Mouse (Mus musculus) neural tube, embryonic 14.5 days (tissue): Measurements from ENCODE around the gene Usp22. TPM values are rescaled to one million over a fixed set of nuclear protein-coding genes. Genes with fewer than 3 reads are reported as not detected.

Experiments used
- ATAC-seq: fragments of 200-750 bp; cut with Nextera tagmentation; 2 replicates; pipeline ENCODE4 v1.8.0; 2017; ENCODE audit warnings: low read depth, mild to moderate bottlenecking, moderate TSS enrichment, moderate library complexity
- H3K27ac ChIP-seq: fragments of 300-500 bp; sonication (generic); 2 replicates; pipeline ENCODE4 v1.5.1; 2014; ENCODE audit warnings: low read depth, mild to moderate bottlenecking, control low read depth, low read length, moderate library complexity, mixed read lengths
- H3K27me3 ChIP-seq: fragments of 300-500 bp; sonication (generic); 2 replicates; pipeline ENCODE4 v1.6.1; 2014; ENCODE audit warnings: low read length; ENCODE audit not compliant: control insufficient read depth, insufficient read depth
- H3K36me3 ChIP-seq: fragments of 300-500 bp; sonication (generic); 2 replicates; pipeline ENCODE4 v1.6.1; 2014; ENCODE audit warnings: low read length, mixed read lengths; ENCODE audit not compliant: control insufficient read depth, insufficient read depth
- H3K4me1 ChIP-seq: fragments of 300-500 bp; sonication (generic); 2 replicates; pipeline ENCODE4 v1.6.1; 2014; ENCODE audit warnings: low read length; ENCODE audit not compliant: control insufficient read depth, insufficient read depth
- H3K4me2 ChIP-seq: fragments of 300-500 bp; sonication (generic); 2 replicates; pipeline ENCODE4 v1.6.1; 2014; ENCODE audit warnings: mild to moderate bottlenecking, low read depth, low read length, control low read depth
- H3K4me3 ChIP-seq: fragments of 300-500 bp; sonication (generic); 2 replicates; pipeline ENCODE4 v1.5.1; 2014; ENCODE audit warnings: low read depth, low read length, control low read depth, mixed read lengths
- H3K9ac ChIP-seq: fragments of 300-500 bp; sonication (generic); replicated peaks from 2 replicates; pipeline ENCODE4 v1.6.1; 2014; ENCODE audit warnings: low read depth, mild to moderate bottlenecking, control low read depth, low read length, mixed read lengths
- H3K9me3 ChIP-seq: fragments of 300-500 bp; sonication (generic); 2 replicates; pipeline ENCODE4 v1.6.1; 2016; ENCODE audit warnings: low read length; ENCODE audit not compliant: control insufficient read depth
- WGBS: fragments of 180-500 bp; shearing (Covaris S2); extraction: QIAGEN DNeasy Blood & Tissue Kit; methylation state at CpG from one replicate; pipeline ENCODE4 v1.1.7; 2014; 5-methylcytosine and 5-hydroxymethylcytosine counted together
- polyA plus RNA-seq: library from polyadenylated mRNA; unstranded; fragments of >200 nt; fragmentation: Nextera tagmentation; extraction: Ambion mirVana; gene quantifications from 2 replicates; pipeline ENCODE4 v1.2.1, GENCODE M21; 2014

Gene Usp22
- polyA plus RNA-seq, 1 experiment from 2014 or later: 526 TPM

DNA sequence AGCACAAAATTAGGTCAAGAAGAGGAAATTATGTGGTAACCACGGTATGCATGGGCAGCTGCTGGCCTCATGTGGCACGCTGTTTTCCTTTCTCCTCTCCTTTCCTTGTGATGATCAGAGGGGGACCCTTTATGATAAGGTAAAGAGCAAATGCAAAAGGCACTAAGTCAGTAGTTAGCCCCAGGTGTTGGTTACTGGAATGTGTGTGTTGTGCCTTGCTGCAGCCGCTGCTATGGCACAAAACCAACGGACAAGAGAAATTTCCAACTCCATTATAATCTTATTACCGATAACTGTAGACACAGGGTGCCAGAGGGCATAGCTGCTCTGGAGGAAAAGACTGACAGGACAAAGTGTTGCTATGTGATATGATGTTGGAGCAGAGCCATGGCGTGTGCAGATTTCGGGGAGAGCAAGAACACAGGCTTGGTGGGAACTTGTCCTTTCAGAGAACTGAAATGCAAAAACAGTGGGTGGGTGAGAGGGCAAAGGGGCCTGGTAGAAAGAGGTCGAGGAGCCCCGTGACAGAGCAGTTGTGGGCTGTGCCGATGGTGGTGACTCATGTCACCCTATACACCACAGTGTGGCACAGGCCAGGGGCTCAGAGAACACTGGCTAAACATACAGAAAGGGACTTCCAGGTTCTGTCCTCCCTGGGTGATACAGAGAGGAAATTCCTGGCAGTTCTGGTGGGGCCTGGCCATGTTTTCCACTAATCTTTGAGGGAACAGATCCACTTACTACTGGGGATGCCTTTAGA is 32.8 kb upstream of the Usp22 start, which contains the start of gene Aldh3a1:
TSS of gene Aldh3a1 (plus strand) at position 51 of the 760 bp plus-strand sequence.
- H3K4me2 ChIP-seq: no peak within 1 kb of the TSS
- no peaks in the 10 kb centered on the region for H3K9me3 ChIP-seq
- H3K27me3 ChIP-seq: no peaks in the 10 kb centered on the region
- 70% methylated on average over 10 of the region's 10 CpGs for WGBS
- H3K4me3 ChIP-seq: no peak within 1 kb of the TSS
- ATAC-seq: no peak
- no peak within 1 kb of the TSS for H3K9ac ChIP-seq
- no peaks in the 10 kb centered on the region for H3K36me3 ChIP-seq
- H3K4me1 ChIP-seq: no peaks in the 10 kb centered on the region
- H3K27ac ChIP-seq: no peak within 1 kb of the TSS

- WGBS: 93% methylated on average over 3 of the region's 3 CpGs
- no peaks in the 10 kb centered on the region for H3K4me1 ChIP-seq
- no peak overlapping the region for H3K27ac ChIP-seq
- no peak for ATAC-seq
- no peak overlapping the region for H3K4me3 ChIP-seq
- H3K36me3 ChIP-seq: no peaks in the 10 kb centered on the region
- H3K27me3 ChIP-seq: no peaks in the 10 kb centered on the region
- no peak overlapping the region for H3K9ac ChIP-seq
- H3K9me3 ChIP-seq: no peaks in the 10 kb centered on the region
- no peak overlapping the region for H3K4me2 ChIP-seq
These were observed 31.3 kb upstream of the Usp22 start for GRCm38 (mm10) chr11:61206136-61206535.

- Histone ChIP-seq H3K27me3 (no peaks in the 10 kb centered on the region), H3K27ac (no peak overlapping the region), H3K9ac (no peak overlapping the region), H3K9me3 (no peaks in the 10 kb centered on the region), H3K36me3 (no peaks in the 10 kb centered on the region), H3K4me3 (no peak overlapping the region), H3K4me1 (no peaks in the 10 kb centered on the region), H3K4me2 (no peak overlapping the region)
- 95% methylated on average over 9 of the region's 10 CpGs for WGBS
- no peak for ATAC-seq
These were observed 30.5 kb upstream of the Usp22 start for GRCm38 (mm10) chr11:61205167-61205950.

DNA sequence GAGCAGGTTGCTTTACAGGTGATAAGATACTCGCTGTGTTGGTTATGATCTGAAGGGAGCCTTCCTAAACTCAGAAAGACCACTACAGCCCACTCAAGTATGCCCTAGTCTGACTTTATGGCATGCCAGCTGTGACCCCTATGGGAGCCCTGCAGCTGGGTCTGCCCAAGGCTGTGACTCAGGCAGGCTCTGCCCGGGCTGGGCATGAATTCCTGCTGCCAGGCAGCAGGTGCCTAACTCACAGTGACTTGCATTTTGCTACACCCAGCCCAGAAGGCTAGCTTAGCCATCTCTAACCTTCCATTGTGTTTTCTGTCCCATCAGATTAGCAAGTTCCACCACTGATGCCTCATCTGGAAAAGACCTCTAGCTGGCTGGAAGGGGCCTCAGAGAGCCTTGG is 28.0 kb upstream of the Usp22 start:
- no peaks in the 10 kb centered on the region for H3K4me1 ChIP-seq
- WGBS: 72% methylated on average over 2 of the region's 2 CpGs
- no peak for ATAC-seq
- no peak overlapping the region for H3K9ac ChIP-seq
- no peak overlapping the region for H3K4me3 ChIP-seq
- H3K27me3 ChIP-seq: no peaks in the 10 kb centered on the region
- no peaks in the 10 kb centered on the region for H3K36me3 ChIP-seq
- no peak overlapping the region for H3K27ac ChIP-seq
- no peaks in the 10 kb centered on the region for H3K9me3 ChIP-seq
- H3K4me2 ChIP-seq: no peak overlapping the region

GRCm38 (mm10) chr11:61202186-61202585 is 27.3 kb upstream of the Usp22 start:
- no peak overlapping the region for H3K4me2 ChIP-seq
- no peaks in the 10 kb centered on the region for H3K9me3 ChIP-seq
- H3K9ac ChIP-seq: no peak overlapping the region
- H3K27me3 ChIP-seq: no peaks in the 10 kb centered on the region
- 64% methylated on average over 6 of the region's 6 CpGs for WGBS
- ATAC-seq: no peak
- no peak overlapping the region for H3K4me3 ChIP-seq
- H3K36me3 ChIP-seq: no peaks in the 10 kb centered on the region
- H3K4me1 ChIP-seq: no peaks in the 10 kb centered on the region
- H3K27ac ChIP-seq: no peak overlapping the region

DNA sequence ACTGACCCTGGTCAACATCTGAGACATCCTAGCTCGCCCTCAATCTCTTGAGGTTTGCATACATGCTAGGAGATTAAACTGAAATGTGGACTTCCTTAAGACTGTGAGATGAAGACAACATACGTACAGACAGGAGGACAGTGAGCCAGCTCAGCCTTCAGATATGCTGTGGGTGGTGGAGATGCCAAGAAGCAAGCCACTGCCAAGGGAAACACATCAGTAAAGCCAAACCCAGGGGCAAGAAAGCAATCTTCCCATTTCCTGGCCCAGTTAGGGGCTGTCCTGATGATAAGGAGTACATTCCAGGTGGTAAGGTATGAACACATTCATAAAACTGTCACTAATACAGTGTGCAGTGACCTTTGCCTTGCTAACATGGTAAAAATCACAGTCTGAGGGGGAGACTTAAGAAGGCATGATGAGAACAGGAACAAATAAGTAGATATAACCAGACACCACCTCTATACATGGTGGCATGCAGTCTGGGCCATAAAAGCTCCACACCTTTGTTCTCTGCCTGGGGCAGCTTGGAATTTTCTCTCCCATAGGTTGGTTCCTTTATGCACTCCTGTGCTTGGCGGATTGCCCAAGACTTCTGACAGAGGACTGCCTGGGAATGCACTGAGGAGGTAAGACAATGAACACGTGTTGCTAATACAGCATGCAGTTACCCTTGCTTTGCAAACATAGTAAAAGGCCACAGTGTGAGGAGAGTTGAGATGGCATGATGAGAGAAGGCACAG is 24.9 kb upstream of the Usp22 start:
- no peak for ATAC-seq
- H3K36me3 ChIP-seq: no peaks in the 10 kb centered on the region
- H3K9ac ChIP-seq: no peak overlapping the region
- H3K4me2 ChIP-seq: no peak overlapping the region
- H3K27me3 ChIP-seq: no peaks in the 10 kb centered on the region
- no peak overlapping the region for H3K4me3 ChIP-seq
- no peak overlapping the region for H3K27ac ChIP-seq
- H3K9me3 ChIP-seq: no peaks in the 10 kb centered on the region
- no peaks in the 10 kb centered on the region for H3K4me1 ChIP-seq
- WGBS: 64% methylated on average over 4 of the region's 4 CpGs

DNA sequence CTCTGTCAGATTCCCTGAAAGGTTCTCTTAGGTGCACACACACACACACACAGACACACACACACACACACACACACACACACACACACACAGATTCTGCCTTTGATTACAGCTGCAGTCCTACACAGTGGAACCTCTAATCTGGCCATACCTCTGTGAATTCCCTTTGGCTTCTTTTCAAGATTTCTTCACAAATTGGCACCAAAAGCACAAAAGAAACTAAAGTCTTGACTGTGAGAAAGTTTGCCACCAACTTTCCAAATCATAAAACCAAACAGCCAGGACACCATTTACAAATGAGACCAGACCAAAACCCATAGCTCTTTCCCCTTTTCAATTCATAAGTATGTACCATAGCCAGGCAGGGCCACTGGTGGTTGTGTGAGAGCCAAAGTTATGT is 23.1 kb upstream of the Usp22 start:
- Histone ChIP-seq H3K4me2 (no peak overlapping the region), H3K27ac (no peak overlapping the region), H3K9ac (no peak overlapping the region), H3K9me3 (no peaks in the 10 kb centered on the region), H3K4me3 (no peak overlapping the region), H3K27me3 (no peaks in the 10 kb centered on the region), H3K4me1 (no peaks in the 10 kb centered on the region), H3K36me3 (no peaks in the 10 kb centered on the region)
- no peak for ATAC-seq

DNA sequence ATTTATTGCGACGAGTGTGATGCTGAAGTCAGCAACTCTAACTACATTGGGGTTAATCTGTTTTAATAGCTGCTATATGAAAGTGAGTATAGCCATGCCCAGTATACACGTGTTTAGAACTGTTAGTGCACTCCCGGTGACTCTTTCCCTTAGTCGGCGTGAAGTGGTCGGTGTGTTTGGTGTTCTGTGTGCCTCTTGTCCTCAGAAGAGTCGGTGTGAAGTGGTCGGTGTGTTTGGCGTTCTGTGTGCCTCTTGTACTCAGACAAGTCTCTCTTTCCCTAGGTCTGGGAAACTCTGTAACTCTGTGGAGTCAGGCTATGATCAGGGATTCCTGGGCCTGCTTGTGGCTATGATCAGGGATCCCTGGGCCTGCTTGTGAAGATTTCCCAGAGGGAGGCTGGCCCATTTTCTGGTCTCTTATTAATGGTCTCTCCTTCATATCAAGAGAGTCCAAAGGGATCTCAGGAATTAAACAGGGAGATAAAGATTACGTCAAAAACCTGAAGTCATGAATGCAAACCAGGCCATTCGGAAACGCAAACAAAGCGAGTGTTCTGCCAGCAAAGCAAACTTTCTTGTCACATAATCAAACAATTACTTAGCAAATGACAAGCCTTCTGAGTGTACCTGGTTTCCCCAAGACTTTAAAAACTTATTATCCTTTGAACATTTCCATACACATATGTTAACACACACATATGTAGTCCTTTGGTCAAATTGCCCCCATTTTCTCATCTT is 21.9 kb upstream of the Usp22 start:
- WGBS: 87% methylated on average over 14 of the region's 14 CpGs
- H3K4me2 ChIP-seq: no peak overlapping the region
- H3K4me3 ChIP-seq: no peak overlapping the region
- H3K27ac ChIP-seq: no peak overlapping the region
- no peaks in the 10 kb centered on the region for H3K9me3 ChIP-seq
- ATAC-seq: no peak
- H3K4me1 ChIP-seq: no peaks in the 10 kb centered on the region
- no peak overlapping the region for H3K9ac ChIP-seq
- no peaks in the 10 kb centered on the region for H3K36me3 ChIP-seq
- H3K27me3 ChIP-seq: no peaks in the 10 kb centered on the region
